Mouse (Mus musculus) cerebellum, postnatal 14 days (tissue): Measurements from ENCODE around the gene Gpc1.

Experiments
- DNase-seq, 2 experiments: peaks; one replicate each; pipeline ENCODE4 v3.0.0; 2021; ENCODE audit warnings: mixed read lengths in 2 of 2

Gpc1 gene

DNA sequence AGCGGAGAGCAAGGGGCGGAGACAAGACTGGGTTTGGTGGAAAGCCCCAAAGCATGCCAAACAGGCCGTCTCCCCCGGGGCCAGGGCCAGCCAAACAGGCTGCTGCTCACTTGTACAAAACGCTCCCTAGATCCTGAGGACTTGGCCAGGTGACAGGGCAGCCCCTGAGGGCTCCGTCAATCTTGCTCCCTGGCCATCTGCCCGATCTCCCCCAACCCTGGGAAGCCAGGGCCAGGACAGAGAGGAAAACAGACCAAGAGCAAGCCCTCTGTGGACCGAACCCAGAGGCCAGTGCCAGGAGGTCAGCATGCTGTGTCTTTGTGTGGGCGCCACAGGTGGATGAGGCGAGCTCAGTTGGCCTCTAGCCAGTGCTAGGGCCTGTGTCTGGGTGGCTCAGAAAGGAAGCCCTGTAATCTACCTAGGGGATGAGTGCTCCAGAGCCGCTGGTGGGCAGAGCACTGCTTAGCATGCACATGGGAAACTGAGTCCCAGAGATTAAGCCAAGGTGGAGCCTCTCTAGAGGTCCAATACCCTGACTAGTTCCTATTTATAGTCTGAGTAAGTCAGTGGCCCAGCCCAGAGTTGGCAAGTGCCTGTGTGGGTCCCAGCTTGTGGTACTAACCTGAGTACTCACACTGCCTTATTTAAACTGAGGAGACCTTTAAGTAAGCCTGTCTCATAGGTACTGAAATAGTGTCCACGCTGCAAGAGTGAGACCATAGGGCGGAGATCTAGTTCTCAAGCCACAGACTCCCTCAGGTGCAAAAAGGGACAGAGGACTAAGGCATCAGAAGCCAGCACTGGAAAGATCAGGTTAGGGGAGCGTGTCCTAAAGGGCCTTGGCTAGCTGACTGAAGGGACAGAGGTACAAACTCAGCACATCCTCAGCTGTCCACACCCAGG lies 6.7 kb downstream of the Gpc1 start:
- DNase-seq = peak; percentile 80 to 82

DNA sequence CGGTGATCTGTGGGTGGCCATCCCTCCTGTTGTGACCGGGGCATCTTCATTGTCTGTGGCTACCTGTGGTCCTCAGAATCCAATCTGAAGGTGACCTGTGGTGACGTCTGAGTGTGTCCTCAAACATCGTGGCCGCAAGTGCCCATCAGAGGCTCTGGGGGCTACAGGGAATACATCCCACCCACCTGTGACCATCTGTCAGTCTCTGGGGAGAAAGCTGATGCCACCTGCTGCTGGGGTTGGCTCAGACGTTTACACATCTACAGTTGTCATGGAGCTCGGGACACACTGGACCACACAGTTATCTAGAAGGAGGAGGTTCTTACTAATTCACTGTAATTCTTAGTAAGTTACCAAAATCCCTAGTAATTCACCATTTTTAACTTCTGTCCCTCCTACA lies 7.8 kb downstream of the Gpc1 start:
- DNase-seq = no peak

GRCm38 (mm10) chr1:92840231-92840890 lies 8.9 kb downstream of the Gpc1 start:
- peak; percentile 80 to 81 for DNase-seq

DNA sequence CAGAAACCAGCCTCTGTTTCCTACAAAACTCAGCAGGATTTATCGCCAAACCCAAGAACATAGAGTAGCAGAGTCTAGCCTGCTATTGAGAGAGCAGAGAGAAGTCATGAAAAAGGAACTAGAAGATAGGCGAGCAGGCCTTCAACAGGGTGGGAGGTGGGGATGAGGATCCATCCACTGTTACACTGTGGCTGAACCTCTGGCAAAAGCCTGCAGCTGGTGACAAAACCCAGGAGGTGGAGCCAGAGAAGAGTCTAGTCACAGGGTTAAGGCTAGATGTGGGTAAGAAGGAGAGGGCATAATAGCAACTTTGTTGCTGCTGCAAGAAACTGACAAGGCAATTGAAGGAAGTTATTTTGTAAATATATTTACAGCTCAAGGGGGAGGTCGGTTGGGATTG lies 10.0 kb downstream of the Gpc1 start:
- no peak for DNase-seq

DNA sequence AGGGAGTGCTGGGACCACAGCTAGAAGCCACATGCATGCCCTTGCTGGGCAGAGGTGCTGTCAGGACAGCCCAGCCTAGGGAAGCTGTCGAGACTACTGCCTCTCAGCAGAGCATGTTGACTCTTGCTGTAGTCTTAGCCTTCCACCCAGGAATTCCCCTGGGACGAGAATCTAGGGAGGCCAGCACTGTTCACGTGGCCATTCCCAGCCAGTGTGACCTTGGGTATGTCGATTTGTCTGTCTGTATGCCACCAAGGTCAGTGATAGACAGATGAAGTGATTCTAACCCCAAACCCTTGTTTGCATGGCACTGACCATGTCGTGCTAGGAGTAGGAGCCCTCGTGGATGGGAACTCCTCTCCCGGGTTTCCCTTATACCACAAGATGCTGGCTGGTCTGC lies 14.4 kb downstream of the Gpc1 start:
- DNase-seq = no peak

GRCm38 (mm10) chr1:92847873-92848839 lies 16.7 kb downstream of the Gpc1 start:
- DNase-seq = no peak

GRCm38 (mm10) chr1:92849491-92849890 lies 18.0 kb downstream of the Gpc1 start:
- DNase-seq = no peak

- DNase-seq = no peak
Observed at GRCm38 (mm10) chr1:92849938-92850574, 18.6 kb downstream of the Gpc1 start.

DNA sequence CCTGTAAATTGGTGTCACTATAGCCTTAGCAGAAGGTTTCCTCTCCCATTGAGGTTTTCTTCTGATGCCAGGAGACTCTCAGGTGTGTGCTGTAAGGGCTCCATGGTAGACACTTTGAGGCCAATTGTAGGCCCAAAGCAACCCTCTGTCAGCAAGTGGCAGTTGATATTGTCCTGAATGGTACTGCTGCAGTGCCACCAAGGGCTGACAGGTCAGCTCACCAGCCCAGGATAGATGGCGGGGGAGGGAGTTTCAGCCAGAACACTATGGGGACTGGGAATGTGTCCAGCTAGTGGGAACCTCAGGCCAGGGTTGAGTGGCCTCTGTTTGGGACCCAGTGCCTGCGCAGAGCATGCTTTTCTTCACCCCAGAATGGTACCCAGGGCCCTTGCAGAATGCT lies 21.0 kb downstream of the Gpc1 start:
- DNase-seq = no peak

DNA sequence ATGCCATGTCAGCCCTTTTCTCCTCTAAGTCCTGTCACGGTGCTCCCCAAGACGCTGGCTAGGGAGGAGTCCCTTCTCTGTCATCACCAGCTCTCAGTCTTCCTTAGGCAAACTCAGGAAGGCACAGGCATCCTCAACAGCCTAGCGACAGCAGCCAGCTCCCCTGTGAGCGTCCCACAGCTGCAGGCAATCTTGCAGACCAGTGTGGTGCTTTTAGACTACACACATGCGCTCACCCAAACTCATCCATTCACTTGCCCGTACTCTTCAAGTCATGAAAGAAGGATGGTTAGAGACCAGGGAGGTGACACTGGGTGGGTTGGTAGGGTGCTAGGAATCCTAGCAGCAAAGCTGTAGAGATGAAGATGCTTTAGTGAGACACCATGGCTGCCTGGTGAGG lies 30.1 kb downstream of the Gpc1 start:
- no peak for DNase-seq

DNA sequence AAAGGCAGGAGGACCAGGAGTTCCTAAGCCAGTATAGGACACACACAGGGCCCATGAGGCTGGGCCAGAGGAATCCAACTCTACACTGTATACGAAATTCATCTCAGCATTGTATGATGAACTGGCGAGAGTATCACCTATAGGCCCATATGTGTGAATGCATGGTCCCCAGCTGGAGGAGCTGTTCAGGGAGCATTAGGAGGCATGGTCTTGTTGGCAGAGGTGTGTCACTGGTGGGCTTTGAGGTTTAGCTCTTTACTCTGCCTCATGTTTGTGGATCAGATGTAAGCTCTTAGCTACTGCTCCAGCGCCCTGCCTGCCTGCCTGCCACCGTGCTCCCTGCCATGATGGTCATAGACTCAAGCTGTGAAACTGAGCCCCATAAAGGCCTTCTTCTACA lies 31.8 kb downstream of the Gpc1 start:
- no peak for DNase-seq

- DNase-seq = peak in 1 of 2 experiments; percentile 36
Observed at GRCm38 (mm10) chr1:92866170-92866569, 34.7 kb downstream of the Gpc1 start.

DNA sequence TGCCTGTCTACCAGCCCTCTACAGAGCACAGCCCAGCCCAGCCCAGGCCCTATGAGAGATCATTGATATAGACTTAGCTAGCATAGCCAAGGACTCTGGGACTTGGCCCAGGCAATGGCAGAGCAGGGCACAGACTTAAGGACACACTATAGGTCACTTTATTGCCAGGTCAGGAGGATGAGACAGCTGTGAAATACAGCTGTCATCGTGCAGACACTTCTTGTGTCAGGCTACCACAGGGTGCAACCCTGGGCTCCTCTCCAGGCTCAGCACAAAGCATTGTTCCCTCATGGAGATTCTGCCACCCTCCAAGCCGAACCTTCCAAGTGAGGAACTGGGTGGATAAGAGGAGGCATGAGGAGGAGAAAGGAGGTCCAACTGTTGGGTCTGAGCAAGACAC lies 38.5 kb downstream of the Gpc1 start:
- DNase-seq = no peak

GRCm38 (mm10) chr1:92872666-92873065 lies 41.2 kb downstream of the Gpc1 start:
- no peak for DNase-seq

DNA sequence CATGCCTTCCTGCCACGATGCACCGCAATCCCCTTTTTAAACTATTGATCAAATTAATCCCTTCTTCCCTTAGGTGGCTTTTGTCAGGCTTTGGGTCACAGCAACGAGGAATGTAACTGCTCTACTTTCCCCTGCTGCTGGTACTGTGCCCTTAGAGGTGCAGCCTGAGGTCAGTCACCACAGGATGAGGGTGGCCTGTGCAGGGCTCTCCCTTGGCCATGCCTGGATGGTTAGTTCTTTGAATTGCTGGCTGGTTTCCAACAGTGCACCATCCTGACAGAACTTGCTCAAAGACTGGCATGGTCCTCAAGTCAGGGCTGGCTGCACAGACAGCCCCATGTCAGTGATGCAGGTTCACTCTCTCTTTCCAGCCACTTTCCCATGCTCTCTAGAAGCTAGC lies 42.6 kb downstream of the Gpc1 start:
- DNase-seq = no peak

DNA sequence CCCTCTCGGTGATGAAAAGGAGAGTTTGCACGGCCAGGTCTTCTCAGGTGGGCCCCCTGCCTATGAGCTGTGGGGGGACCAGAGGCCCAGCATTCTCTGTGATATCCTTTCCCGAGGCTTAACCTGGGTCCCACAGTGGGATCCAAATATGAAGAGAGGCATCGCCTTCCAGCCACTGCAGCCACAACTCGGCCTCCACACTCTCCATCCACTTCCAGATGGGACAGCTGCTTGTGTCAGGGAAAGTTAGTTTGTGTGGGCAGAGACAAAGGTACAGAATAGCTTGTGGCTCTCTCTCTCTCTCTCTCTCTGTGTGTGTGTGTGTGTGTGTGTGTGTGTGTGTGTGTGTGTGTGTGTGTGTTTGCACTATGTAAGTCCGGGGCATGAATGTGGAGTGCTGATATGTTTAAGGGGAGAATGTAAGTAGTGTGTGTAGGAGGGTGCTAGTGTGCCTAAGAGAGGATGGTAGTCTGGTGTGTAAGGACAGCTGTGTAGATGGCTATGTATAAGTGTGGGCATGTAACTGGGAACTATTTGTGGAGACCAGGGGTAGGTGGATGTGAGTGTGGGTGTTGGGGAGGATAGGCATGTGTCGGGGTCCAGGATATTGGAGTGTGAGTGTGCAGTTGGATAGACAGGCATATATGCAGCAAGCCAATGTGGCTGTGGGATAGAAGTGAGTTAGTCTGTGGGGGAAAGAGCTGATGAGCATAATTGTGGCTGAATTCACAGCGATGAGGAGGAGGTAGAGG lies 44.1 kb downstream of the Gpc1 start:
- no peak for DNase-seq

GRCm38 (mm10) chr1:92877431-92877978 lies 46.1 kb downstream of the Gpc1 start:
- DNase-seq = no peak

DNA sequence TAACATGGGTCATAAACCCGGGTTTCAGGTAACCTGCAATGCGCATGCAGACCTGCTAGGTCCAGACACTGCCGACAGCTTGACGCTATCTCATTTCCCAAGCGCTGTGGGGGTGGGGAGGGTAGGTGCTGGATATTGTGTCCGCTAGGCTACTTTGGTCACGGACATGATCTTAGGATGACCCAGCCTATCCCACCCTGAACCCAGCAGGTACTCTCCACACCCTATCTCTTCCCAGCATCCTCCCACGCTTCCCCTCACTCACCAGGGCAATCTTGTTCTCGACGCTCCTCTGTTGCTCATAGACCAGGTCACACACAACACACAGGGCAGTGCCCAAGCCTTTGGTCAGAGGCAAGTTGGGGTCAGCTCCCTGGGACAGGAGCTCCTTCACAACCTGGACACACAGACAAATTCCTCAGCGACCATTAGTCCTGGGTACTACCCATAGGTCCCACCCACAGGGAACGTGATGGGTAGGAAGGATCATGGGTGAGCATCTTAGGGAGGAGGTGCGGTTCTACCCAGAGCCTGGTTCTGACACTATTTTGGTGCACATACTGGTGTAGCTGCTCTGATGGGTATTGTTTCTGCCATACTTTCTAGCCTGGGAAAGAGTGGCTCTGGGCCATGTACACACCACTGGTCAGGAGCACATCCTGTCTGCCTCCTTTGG lies 46.8 kb downstream of the Gpc1 start:
- no peak for DNase-seq

DNA sequence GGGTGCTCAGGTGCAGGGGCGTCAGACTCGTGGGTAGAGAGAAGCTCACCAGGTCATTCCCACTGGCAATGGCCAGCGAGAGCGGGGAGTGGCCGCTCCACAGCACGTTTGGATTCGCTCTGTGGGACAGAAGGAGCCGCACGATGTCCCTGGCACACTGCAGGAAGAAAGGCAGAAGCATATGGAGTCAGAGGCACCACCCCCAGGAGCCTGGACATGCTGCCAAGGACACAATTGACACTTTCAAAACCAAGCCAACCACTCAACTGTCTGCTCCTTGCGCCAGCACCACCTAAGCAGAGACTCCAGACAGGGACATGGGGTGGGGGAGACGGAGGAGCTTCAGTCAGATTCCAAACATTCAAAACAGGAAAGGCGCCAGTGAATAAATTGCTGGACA lies 47.8 kb downstream of the Gpc1 start:
- peak; percentile 88 to 95 for DNase-seq

GRCm38 (mm10) chr1:92880101-92880500 lies 48.7 kb downstream of the Gpc1 start:
- DNase-seq = no peak

- DNase-seq = peak in 1 of 2 experiments; percentile 53
Observed at GRCm38 (mm10) chr1:92881982-92882381, 50.5 kb downstream of the Gpc1 start.
